Mouse (Mus musculus) midbrain, embryonic 14.5 days (tissue): ENCODE measurements around the gene Snx29. TPM values are rescaled to one million over a fixed set of nuclear protein-coding genes. Genes with fewer than 3 reads are reported as not detected.
A peak's percentile ranks its signal among the peaks of the same experiment; 100 is the strongest.

ENCODE experiments used
- ATAC-seq: fragments of 200-750 bp; cut with Nextera tagmentation; 2 replicates; pipeline ENCODE4 v1.8.0; 2017; ENCODE audit warnings: moderate number of reproducible peaks, moderate library complexity; ENCODE audit not compliant: low FRiP score, low TSS enrichment
- DNase-seq: peaks from one replicate; pipeline ENCODE4 v3.0.0-alpha.2; 2015
- H3K27ac ChIP-seq: fragments of 300-500 bp; sonication (generic); replicated peaks from 2 replicates; pipeline ENCODE4 v1.5.1; 2014; ENCODE audit warnings: mild to moderate bottlenecking, low read depth, low read length, moderate library complexity
- H3K27me3 ChIP-seq: fragments of 300-500 bp; sonication (generic); 2 replicates; pipeline ENCODE4 v1.6.1; 2014; ENCODE audit warnings: low read length, control low read depth, mixed read lengths; ENCODE audit not compliant: control insufficient read depth, insufficient read depth
- H3K36me3 ChIP-seq: fragments of 300-500 bp; sonication (generic); 2 replicates; pipeline ENCODE4 v1.6.1; 2014; ENCODE audit warnings: low read length, control low read depth; ENCODE audit not compliant: control insufficient read depth, insufficient read depth
- H3K4me1 ChIP-seq: fragments of 300-500 bp; sonication (generic); 2 replicates; pipeline ENCODE4 v1.6.1; 2014; ENCODE audit warnings: mild to moderate bottlenecking, antibody characterized with exemption, low read length, control low read depth; ENCODE audit not compliant: control insufficient read depth, insufficient read depth
- H3K4me2 ChIP-seq: fragments of 300-500 bp; sonication (generic); 2 replicates; pipeline ENCODE4 v1.6.1; 2014; ENCODE audit warnings: mild to moderate bottlenecking, low read length, moderate library complexity
- H3K4me3 ChIP-seq: fragments of 300-500 bp; sonication (generic); replicated peaks from 2 replicates; pipeline ENCODE4 v1.5.1; 2014; ENCODE audit warnings: low read depth, low read length
- H3K9ac ChIP-seq: fragments of 300-500 bp; sonication (generic); replicated peaks from 2 replicates; pipeline ENCODE4 v1.6.1; 2014; ENCODE audit warnings: mild to moderate bottlenecking, low read length, moderate library complexity
- H3K9me3 ChIP-seq: fragments of 300-500 bp; sonication (generic); 2 replicates; pipeline ENCODE4 v1.6.1; 2016; ENCODE audit warnings: low read length, control low read depth, mixed read lengths; ENCODE audit not compliant: control insufficient read depth
- WGBS: fragments of 180-500 bp; shearing (Covaris S2); extraction: QIAGEN DNeasy Blood & Tissue Kit; methylation state at CpG from one replicate; pipeline ENCODE4 v1.1.7; 2014; 5-methylcytosine and 5-hydroxymethylcytosine counted together
- polyA plus RNA-seq: library from polyadenylated mRNA; unstranded; fragments of >200 nt; fragmentation: Nextera tagmentation; extraction: Ambion mirVana; gene quantifications from 2 replicates; pipeline ENCODE4 v1.2.1, GENCODE M21; 2014

Gene Snx29
- polyA plus RNA-seq, 1 experiment from 2014 or later = 16.1 TPM

DNA sequence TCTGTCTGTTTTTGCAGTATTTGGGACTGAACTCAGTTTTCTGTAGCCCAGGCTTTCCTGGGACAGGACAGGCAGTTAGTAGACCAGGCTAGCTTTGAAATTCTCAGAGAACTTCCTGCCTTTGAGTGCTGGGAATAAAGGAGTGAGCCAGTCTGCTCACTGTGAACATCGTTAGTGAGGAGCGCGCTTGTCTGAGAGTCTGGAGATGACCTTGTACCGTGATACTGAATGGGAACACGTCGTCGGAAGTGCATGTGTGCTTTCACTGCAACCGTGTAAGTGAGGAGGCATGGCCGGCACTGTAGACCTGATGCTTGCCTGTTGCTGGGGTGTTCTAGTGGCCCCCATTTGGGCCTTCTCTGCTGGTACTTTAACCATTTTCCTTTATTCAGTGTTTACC is 83.9 kb downstream of the Snx29 start:
- H3K4me2 ChIP-seq = no peak overlapping the region
- H3K9ac ChIP-seq = no peak overlapping the region

DNA sequence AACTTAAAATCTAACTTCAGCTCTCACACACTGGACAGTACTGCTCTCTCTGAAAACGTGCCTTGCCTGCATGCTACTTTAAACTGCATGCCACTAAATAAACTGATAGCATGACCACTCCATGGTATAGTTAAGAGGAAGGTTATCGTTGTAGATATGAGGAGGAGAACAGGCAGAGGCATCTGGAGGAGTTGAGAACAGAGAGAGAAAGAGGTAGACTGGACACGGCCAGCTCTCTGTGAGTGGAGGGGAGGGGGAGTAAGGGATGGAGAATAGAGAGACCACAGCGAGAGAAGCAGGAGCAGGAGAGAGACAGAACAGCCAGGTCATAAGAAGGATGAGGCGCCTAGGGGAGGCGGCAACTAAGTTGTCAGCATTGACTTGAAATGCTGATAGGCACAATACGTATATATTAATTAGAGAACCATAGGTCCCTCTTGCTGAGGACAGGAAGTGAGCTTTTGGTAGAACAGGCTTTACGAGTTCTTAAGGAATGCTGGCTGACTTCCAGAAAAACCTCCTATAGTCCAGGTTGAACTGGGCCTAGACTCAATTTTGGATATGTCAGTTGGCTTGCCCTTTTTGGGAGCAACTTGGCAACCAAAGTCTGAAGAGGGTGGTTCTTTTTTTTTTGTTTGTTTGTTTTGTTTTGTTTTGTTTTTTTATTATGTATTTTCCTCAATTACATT is 85.4 kb downstream of the Snx29 start:
- DNase-seq (no peak), ATAC-seq (no peak)
- WGBS = 83% methylated on average over 8 of the region's 8 CpGs

More for the DNA sequence above, 83.9 kb downstream of the Snx29 start:
- Histone ChIP-seq H3K4me3 (no peak overlapping the region), H3K36me3 (peaks cover 26% of the 10 kb centered on the region), H3K27me3 (no peaks in the 10 kb centered on the region), H3K4me1 (no peaks in the 10 kb centered on the region), H3K27ac (no peak overlapping the region), H3K9me3 (no peaks in the 10 kb centered on the region)
- DNase-seq (no peak), ATAC-seq (no peak)
- WGBS = 93% methylated on average over 9 of the region's 9 CpGs

DNA sequence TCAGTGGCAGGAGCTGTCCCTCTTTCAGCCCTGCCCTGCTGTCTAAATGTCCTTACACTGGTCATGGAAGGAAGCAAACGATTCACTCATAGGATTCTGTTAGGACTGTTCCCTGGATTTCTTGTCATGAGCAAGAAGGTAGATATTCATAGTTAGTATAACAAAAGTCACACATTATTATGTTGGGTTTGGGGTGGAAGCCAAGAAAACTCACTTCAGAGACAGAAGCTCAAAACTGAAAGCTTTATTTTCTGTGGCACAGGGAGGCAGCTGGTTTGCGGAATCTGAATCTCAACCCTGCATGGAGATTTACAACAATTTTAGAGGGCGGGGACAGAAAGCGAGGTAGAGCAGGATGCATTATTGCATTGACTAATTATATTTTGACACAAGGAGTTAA is 86.0 kb downstream of the Snx29 start:
- ATAC-seq (no peak), DNase-seq (no peak)
- no peak overlapping the region for H3K4me3 ChIP-seq
- no peaks in the 10 kb centered on the region for H3K4me1 ChIP-seq
- WGBS = 96% methylated on average over 4 of the region's 4 CpGs
- H3K9ac ChIP-seq = no peak overlapping the region
- H3K27ac ChIP-seq = no peak overlapping the region
- H3K27me3 ChIP-seq = no peaks in the 10 kb centered on the region
- H3K4me2 ChIP-seq = no peak overlapping the region
- H3K9me3 ChIP-seq = no peaks in the 10 kb centered on the region
- peaks cover 18% of the 10 kb centered on the region for H3K36me3 ChIP-seq

More for the DNA sequence above, 85.4 kb downstream of the Snx29 start:
- Histone ChIP-seq H3K9me3 (no peaks in the 10 kb centered on the region), H3K4me2 (no peak overlapping the region), H3K9ac (no peak overlapping the region), H3K27me3 (no peaks in the 10 kb centered on the region), H3K36me3 (peaks cover 23% of the 10 kb centered on the region), H3K27ac (no peak overlapping the region), H3K4me3 (no peak overlapping the region), H3K4me1 (no peaks in the 10 kb centered on the region)

DNA sequence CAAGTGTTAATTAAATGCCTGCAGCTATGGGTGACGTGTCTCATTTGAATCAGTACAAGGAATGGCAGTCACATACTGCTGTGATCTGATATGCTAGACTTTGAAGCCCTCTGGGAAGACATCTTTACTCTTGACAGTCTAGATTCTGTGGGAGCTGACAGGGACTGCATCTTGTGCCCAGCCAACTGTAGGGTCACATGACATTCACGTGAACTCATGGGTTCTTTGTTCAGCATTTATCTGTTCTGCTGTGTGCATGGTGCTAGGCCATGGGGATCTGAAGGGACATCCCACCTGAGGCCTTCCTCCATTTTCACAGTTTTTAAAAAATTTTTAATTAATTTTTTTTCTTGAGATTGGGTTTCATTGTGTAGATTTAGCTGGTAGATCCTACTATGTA is 91.9 kb downstream of the Snx29 start:
- no peaks in the 10 kb centered on the region for H3K27me3 ChIP-seq
- ATAC-seq (no peak), DNase-seq (no peak)
- no peaks in the 10 kb centered on the region for H3K4me1 ChIP-seq
- no peak overlapping the region for H3K4me3 ChIP-seq
- H3K4me2 ChIP-seq = no peak overlapping the region
- WGBS = 78% methylated on average over 2 of the region's 2 CpGs
- H3K9me3 ChIP-seq = no peaks in the 10 kb centered on the region
- H3K9ac ChIP-seq = no peak overlapping the region
- H3K27ac ChIP-seq = no peak overlapping the region
- H3K36me3 ChIP-seq = peaks cover 11% of the 10 kb centered on the region; the same call in 1 of the 2 replicates

DNA sequence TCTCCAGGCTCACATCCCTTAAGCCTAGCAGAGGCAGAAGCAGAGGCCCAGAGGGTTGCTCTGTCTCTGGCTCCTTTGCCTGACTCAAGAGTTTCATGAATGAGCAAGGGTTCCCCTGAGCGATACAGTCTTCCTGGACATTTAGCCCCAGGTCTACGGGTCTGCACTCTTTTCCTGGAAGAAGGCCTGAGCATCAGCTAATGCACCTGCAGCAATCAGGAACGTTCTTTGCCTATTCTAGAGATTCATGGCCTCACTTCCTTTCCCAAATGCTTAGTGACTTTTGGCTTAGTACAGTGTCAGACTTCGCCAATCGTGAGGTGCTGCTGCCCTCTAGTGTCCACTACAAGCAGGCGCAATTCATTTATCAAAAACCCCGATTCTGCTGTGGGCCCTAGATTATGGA is 95.5 kb downstream of the Snx29 start:
- peak; percentile 87 for DNase-seq
- 22% methylated on average over 7 of the region's 7 CpGs for WGBS
- Histone ChIP-seq H3K27ac (no peak overlapping the region), H3K9me3 (no peaks in the 10 kb centered on the region), H3K9ac (no peak overlapping the region), H3K4me2 (no peak overlapping the region), H3K27me3 (no peaks in the 10 kb centered on the region), H3K4me3 (no peak overlapping the region), H3K36me3 (peaks cover 20% of the 10 kb centered on the region; the same call in 1 of the 2 replicates), H3K4me1 (no peaks in the 10 kb centered on the region)
- no peak for ATAC-seq

DNA sequence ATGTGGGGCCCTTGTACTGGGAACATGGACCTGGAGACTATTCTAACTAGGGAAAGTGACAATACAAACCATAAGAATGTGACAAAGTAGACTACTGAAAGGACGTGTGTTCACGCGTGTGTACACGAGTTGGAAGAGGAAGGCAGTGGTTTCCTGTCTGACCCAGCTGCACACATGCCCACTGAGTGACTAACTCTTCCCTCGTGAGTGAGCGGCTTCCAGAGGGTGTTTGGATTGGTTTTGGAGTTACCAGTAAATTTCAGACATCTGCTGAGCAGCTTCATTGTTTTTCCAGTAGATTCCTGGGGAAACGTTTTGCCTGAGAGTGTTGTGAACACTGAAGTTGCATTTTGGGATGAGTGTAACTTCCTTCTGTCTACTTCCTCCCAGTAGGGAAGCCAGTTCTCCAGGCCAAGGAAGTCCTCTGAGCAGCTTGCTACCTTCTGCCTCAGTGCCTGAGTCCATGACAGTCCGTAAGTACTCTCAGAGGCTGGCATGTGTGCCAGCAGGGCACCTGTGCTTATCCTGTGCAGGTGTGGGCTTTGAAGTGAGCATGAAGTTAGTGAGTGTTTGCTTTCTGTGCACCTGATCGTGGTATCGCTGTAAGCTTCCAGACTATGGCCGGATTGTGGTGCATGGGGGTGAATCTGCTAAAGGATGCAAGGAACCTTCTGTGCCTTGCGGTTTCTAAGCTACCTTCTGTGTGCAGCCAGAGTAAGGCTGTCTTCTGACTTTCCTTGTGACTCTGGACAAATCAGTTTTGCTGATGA is 97.8 kb downstream of the Snx29 start:
- Histone ChIP-seq H3K4me2 (no peak overlapping the region), H3K9me3 (no peaks in the 10 kb centered on the region), H3K9ac (no peak overlapping the region), H3K27ac (no peak overlapping the region), H3K36me3 (peaks cover 13% of the 10 kb centered on the region; the same call in 1 of the 2 replicates), H3K27me3 (no peaks in the 10 kb centered on the region), H3K4me1 (no peaks in the 10 kb centered on the region), H3K4me3 (no peak overlapping the region)
- no peak for DNase-seq
- no peak for ATAC-seq
- WGBS = 89% methylated on average over 12 of the region's 12 CpGs

DNA sequence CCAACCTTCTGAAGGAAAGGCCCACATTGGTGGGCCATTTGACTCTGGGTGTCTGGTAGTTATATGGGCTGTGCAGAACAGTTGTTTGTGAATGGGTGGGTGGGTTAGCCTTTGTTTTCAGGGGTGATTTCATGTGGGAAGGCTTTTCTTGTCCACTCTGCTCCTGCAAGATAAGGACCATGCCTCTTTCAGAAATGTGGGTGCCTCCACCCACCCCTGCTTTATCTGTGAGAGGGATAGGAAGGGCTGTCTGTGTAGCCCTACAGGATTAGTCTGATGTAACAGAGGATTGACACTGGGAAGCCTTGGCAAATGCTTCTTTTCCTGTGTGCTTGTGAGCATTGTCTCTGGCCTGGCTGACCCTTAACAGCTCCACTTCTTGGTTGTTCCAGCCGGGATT is 99.5 kb downstream of the Snx29 start:
- DNase-seq (no peak), ATAC-seq (no peak)
- Histone ChIP-seq H3K27ac (no peak overlapping the region), H3K9ac (no peak overlapping the region), H3K4me1 (no peaks in the 10 kb centered on the region), H3K27me3 (no peaks in the 10 kb centered on the region), H3K4me3 (no peak overlapping the region), H3K9me3 (no peaks in the 10 kb centered on the region), H3K36me3 (peaks cover 13% of the 10 kb centered on the region; the same call in 1 of the 2 replicates), H3K4me2 (no peak overlapping the region)
- 96% methylated on average over 1 of the region's 1 CpGs for WGBS

DNA sequence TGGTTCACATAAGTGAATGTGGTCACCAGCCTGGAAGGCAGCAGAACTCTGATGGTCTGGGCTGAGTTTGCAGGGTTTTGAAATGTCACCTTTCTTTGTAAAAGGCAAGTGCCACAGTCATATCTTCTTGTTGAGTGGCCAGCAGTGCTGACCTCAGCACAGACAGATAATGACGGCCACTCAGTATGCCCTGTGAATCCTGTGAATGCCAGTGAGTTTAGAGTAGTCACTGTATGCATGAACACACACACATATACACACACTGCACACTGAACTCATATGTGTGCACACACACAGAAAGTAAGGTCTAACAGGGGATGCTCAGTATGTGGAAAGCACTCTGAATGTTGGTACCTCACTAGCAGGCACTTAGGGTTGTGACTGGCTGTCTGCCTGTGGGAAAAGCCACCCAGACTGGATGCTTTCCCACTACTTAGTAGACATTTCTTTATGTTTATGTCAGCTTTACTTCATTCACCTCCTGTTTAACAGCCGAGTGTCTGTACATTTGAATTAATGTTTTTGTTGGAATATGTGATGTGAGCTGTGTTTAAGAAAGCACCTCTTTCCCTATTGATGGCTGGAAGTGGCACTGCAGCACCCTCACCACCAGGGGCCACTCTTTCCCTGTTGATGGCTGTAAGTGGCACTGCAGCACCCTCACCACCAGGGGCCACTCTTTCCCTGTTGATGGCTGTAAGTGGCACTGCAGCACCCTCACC is 100.3 kb downstream of the Snx29 start:
- ATAC-seq = no peak
- no peak overlapping the region for H3K4me2 ChIP-seq

More for the DNA sequence above, 100.3 kb downstream of the Snx29 start:
- no peak for DNase-seq
- Histone ChIP-seq H3K4me1 (no peaks in the 10 kb centered on the region), H3K27ac (no peak overlapping the region), H3K27me3 (no peaks in the 10 kb centered on the region), H3K9ac (no peak overlapping the region), H3K4me3 (no peak overlapping the region), H3K9me3 (no peaks in the 10 kb centered on the region), H3K36me3 (peaks cover 13% of the 10 kb centered on the region; the same call in 1 of the 2 replicates)
- 94% methylated on average over 2 of the region's 2 CpGs for WGBS
